Mouse (Mus musculus): Measurements from ENCODE around the gene Methig1. TPM values are rescaled to one million over a fixed set of nuclear protein-coding genes. Genes with fewer than 3 reads are reported as not detected.
A peak's percentile ranks its signal among the peaks of the same experiment; 100 is the strongest.

Methig1 gene
- total RNA-seq, 1 experiment = 0.54 TPM

GRCm38 (mm10) chr15:100393016-100393415 lies 40.1 kb downstream of the Methig1 start:
- Histone ChIP-seq H3K9me3 (ENCODE audit: control insufficient read depth, insufficient read depth, low read depth, low read length) (no peaks in the 10 kb centered on the region), H3K4me3 (ENCODE audit: insufficient read depth in 1 of 2, low read depth in 1 of 2, low read length in 2 of 2, poor library complexity in 1 of 2, severe bottlenecking in 1 of 2) (no peak overlapping the region), H3K4me1 (ENCODE audit: control insufficient read depth in 2 of 2, insufficient read depth in 2 of 2, low read length in 2 of 2, poor library complexity in 1 of 2) (peaks cover 2 to 4% of the 10 kb centered on the region in 2 experiments; a peak in 2 of 4 replicates), H3K9ac (ENCODE audit: insufficient read depth, low read depth, low read length, poor library complexity, severe bottlenecking) (no peak overlapping the region), H3K27ac (ENCODE audit: insufficient read depth, low read depth, low read length, poor library complexity, severe bottlenecking) (no peak overlapping the region), H3K36me3 (ENCODE audit: control insufficient read depth, insufficient read depth, low read length, poor library complexity, severe bottlenecking) (peaks cover 23% of the 10 kb centered on the region)
- TF ChIP-seq ZNF384 (IDR thresholded peaks at IDR 0.05; ENCODE audit: low read depth, low read length) = no peak
- TF ChIP-seq CHD2 (IDR thresholded peaks at IDR 0.05; ENCODE audit: low read depth, low read length) = no peak
- TF ChIP-seq ZC3H11A (IDR thresholded peaks at IDR 0.05; ENCODE audit: borderline replicate concordance, low read depth, low read length) = no peak
- TF ChIP-seq HCFC1 (IDR thresholded peaks at IDR 0.05; ENCODE audit: borderline replicate concordance, insufficient read depth, low read length) = no peak
- TF ChIP-seq MAFK (IDR thresholded peaks at IDR 0.05; ENCODE audit: insufficient read depth, low read depth, low read length) = no peak
- in situ Hi-C loops (cut with MboI; ENCODE audit: low sequenced_read_pairs in 2 of 2, unreplicated experiment in 2 of 2) = no loop called here
- DNase-seq (ENCODE audit: low read depth, low spot score) = peak; percentile 8

- Histone ChIP-seq H3K9me3 (ENCODE audit: control insufficient read depth, insufficient read depth, low read depth, low read length) (no peaks in the 10 kb centered on the region), H3K36me3 (ENCODE audit: control insufficient read depth, insufficient read depth, low read length, poor library complexity, severe bottlenecking) (peaks cover 37% of the 10 kb centered on the region), H3K27ac (ENCODE audit: insufficient read depth, low read depth, low read length, poor library complexity, severe bottlenecking) (no peak overlapping the region), H3K9ac (ENCODE audit: insufficient read depth, low read depth, low read length, poor library complexity, severe bottlenecking) (no peak overlapping the region), H3K4me1 (ENCODE audit: control insufficient read depth in 2 of 2, insufficient read depth in 2 of 2, low read length in 2 of 2, poor library complexity in 1 of 2) (peaks cover 2 to 4% of the 10 kb centered on the region in 2 experiments; a peak in 2 of 4 replicates), H3K4me3 (ENCODE audit: insufficient read depth in 1 of 2, low read depth in 1 of 2, low read length in 2 of 2, poor library complexity in 1 of 2, severe bottlenecking in 1 of 2) (no peak overlapping the region)
- in situ Hi-C loops (cut with MboI; ENCODE audit: low sequenced_read_pairs in 2 of 2, unreplicated experiment in 2 of 2) = no loop called here
- no peak for DNase-seq (ENCODE audit: low read depth, low spot score)
- TF ChIP-seq ZC3H11A (IDR thresholded peaks at IDR 0.05; ENCODE audit: borderline replicate concordance, low read depth, low read length) (no peak), MAFK (IDR thresholded peaks at IDR 0.05; ENCODE audit: insufficient read depth, low read depth, low read length) (no peak), ZNF384 (IDR thresholded peaks at IDR 0.05; ENCODE audit: low read depth, low read length) (no peak), CHD2 (IDR thresholded peaks at IDR 0.05; ENCODE audit: low read depth, low read length) (no peak), HCFC1 (IDR thresholded peaks at IDR 0.05; ENCODE audit: borderline replicate concordance, insufficient read depth, low read length) (no peak)
Observed at GRCm38 (mm10) chr15:100395561-100395960, 42.6 kb downstream of the Methig1 start.

- Histone ChIP-seq H3K27ac (ENCODE audit: insufficient read depth, low read depth, low read length, poor library complexity, severe bottlenecking) (no peak overlapping the region), H3K4me3 (ENCODE audit: insufficient read depth in 1 of 2, low read depth in 1 of 2, low read length in 2 of 2, poor library complexity in 1 of 2, severe bottlenecking in 1 of 2) (no peak overlapping the region), H3K9me3 (ENCODE audit: control insufficient read depth, insufficient read depth, low read depth, low read length) (no peaks in the 10 kb centered on the region), H3K36me3 (ENCODE audit: control insufficient read depth, insufficient read depth, low read length, poor library complexity, severe bottlenecking) (peaks cover 49% of the 10 kb centered on the region), H3K4me1 (ENCODE audit: control insufficient read depth in 2 of 2, insufficient read depth in 2 of 2, low read length in 2 of 2, poor library complexity in 1 of 2) (no peaks in the 10 kb centered on the region), H3K9ac (ENCODE audit: insufficient read depth, low read depth, low read length, poor library complexity, severe bottlenecking) (no peak overlapping the region)
- DNase-seq (ENCODE audit: low read depth, low spot score) = no peak
- TF ChIP-seq MAFK (IDR thresholded peaks at IDR 0.05; ENCODE audit: insufficient read depth, low read depth, low read length) = no peak
- TF ChIP-seq HCFC1 (IDR thresholded peaks at IDR 0.05; ENCODE audit: borderline replicate concordance, insufficient read depth, low read length) = no peak
- TF ChIP-seq CHD2 (IDR thresholded peaks at IDR 0.05; ENCODE audit: low read depth, low read length) = no peak
- no peak for TF ChIP-seq ZNF384 (IDR thresholded peaks at IDR 0.05; ENCODE audit: low read depth, low read length)
- TF ChIP-seq ZC3H11A (IDR thresholded peaks at IDR 0.05; ENCODE audit: borderline replicate concordance, low read depth, low read length) = no peak
- in situ Hi-C loops (cut with MboI; ENCODE audit: low sequenced_read_pairs in 2 of 2, unreplicated experiment in 2 of 2) = no loop called here
Observed at GRCm38 (mm10) chr15:100400592-100401250, 47.8 kb downstream of the Methig1 start.

GRCm38 (mm10) chr15:100401811-100402210 lies 48.9 kb downstream of the Methig1 start:
- no peak for TF ChIP-seq HCFC1 (IDR thresholded peaks at IDR 0.05; ENCODE audit: borderline replicate concordance, insufficient read depth, low read length)
- TF ChIP-seq CHD2 (IDR thresholded peaks at IDR 0.05; ENCODE audit: low read depth, low read length) = no peak
- no peak for TF ChIP-seq ZNF384 (IDR thresholded peaks at IDR 0.05; ENCODE audit: low read depth, low read length)
- TF ChIP-seq MAFK (IDR thresholded peaks at IDR 0.05; ENCODE audit: insufficient read depth, low read depth, low read length) = no peak
- no peak for TF ChIP-seq ZC3H11A (IDR thresholded peaks at IDR 0.05; ENCODE audit: borderline replicate concordance, low read depth, low read length)
- H3K27ac ChIP-seq (ENCODE audit: insufficient read depth, low read depth, low read length, poor library complexity, severe bottlenecking) = no peak overlapping the region
- H3K4me3 ChIP-seq (ENCODE audit: insufficient read depth in 1 of 2, low read depth in 1 of 2, low read length in 2 of 2, poor library complexity in 1 of 2, severe bottlenecking in 1 of 2) = no peak overlapping the region
- in situ Hi-C loops (cut with MboI; ENCODE audit: low sequenced_read_pairs in 2 of 2, unreplicated experiment in 2 of 2) = no loop called here
- no peak overlapping the region for H3K9ac ChIP-seq (ENCODE audit: insufficient read depth, low read depth, low read length, poor library complexity, severe bottlenecking)
- peaks cover 47% of the 10 kb centered on the region for H3K36me3 ChIP-seq (ENCODE audit: control insufficient read depth, insufficient read depth, low read length, poor library complexity, severe bottlenecking)
- no peaks in the 10 kb centered on the region for H3K4me1 ChIP-seq (ENCODE audit: control insufficient read depth in 2 of 2, insufficient read depth in 2 of 2, low read length in 2 of 2, poor library complexity in 1 of 2)
- H3K9me3 ChIP-seq (ENCODE audit: control insufficient read depth, insufficient read depth, low read depth, low read length) = no peaks in the 10 kb centered on the region
- DNase-seq (ENCODE audit: low read depth, low spot score) = no peak

All from ES-E14 (cell line).